Mouse (Mus musculus) kidney, adult 2 months (tissue): ENCODE results near the gene Ebna1bp2. TPM values are rescaled to one million over a fixed set of nuclear protein-coding genes. Genes with fewer than 3 reads are reported as not detected.

Experiments
- DNase-seq: peaks from one replicate; pipeline ENCODE4 v3.0.0; 2021
- H3K27ac ChIP-seq: fragments of 200-500 bp; 2 replicates; pipeline ENCODE4 v1.5.1; 2012; ENCODE audit warnings: low read depth, low read length, control low read depth, inconsistent platforms; ENCODE audit not compliant: insufficient read depth
- H3K27me3 ChIP-seq: fragments of 200-500 bp; replicated peaks from 2 replicates; pipeline ENCODE4 v1.6.1; 2012; ENCODE audit warnings: mild to moderate bottlenecking, moderate library complexity, low read length, inconsistent platforms; ENCODE audit not compliant: control insufficient read depth, insufficient read depth
- H3K36me3 ChIP-seq: fragments of 200-500 bp; 2 replicates; pipeline ENCODE4 v1.6.1; 2012; ENCODE audit warnings: mild to moderate bottlenecking, moderate library complexity, low read length, inconsistent platforms; ENCODE audit not compliant: control insufficient read depth, insufficient read depth
- H3K4me1 ChIP-seq: fragments of 200-500 bp; 2 replicates; pipeline ENCODE4 v1.6.1; 2011; ENCODE audit warnings: low read length; ENCODE audit not compliant: control insufficient read depth, insufficient read depth
- H3K4me3 ChIP-seq: fragments of 200-500 bp; 2 replicates; pipeline ENCODE4 v1.5.1; 2011; ENCODE audit warnings: mild to moderate bottlenecking, low read depth, low read length, control low read depth; ENCODE audit not compliant: insufficient read depth
- CTCF ChIP-seq: fragments of 200-500 bp; conservative IDR thresholded peaks from 2 replicates; pipeline ENCODE4 v1.5.1; 2011; ENCODE audit warnings: low read depth, mild to moderate bottlenecking, control low read depth, low read length, moderate library complexity, mixed read lengths; ENCODE audit not compliant: insufficient read depth, insufficient read length
- POLR2A ChIP-seq: fragments of 200-500 bp; IDR thresholded peaks from one replicate; pipeline ENCODE4 v1.6.1; 2011; ENCODE audit warnings: low read depth, low read length, control low read depth
- WGBS: fragments of 180-500 bp; shearing (Covaris S2); methylation state at CpG from one replicate; pipeline ENCODE4 v1.1.7; 2018; 5-methylcytosine and 5-hydroxymethylcytosine counted together
- polyA plus RNA-seq: library from polyadenylated mRNA; depleted of rRNA; stranded (reverse); fragments of >200 nt; gene quantifications from 2 replicates; pipeline ENCODE4 v1.2.3, GENCODE M21; 2012; rRNA removed

Gene Ebna1bp2
- polyA plus RNA-seq, 1 experiment: 29.4 TPM

GRCm38 (mm10) chr4:118630261-118630660 lies 9.7 kb downstream of the Ebna1bp2 start:
- Histone ChIP-seq H3K4me1 (no peaks in the 10 kb centered on the region), H3K27ac (no peak overlapping the region), H3K36me3 (no peaks in the 10 kb centered on the region), H3K27me3 (no peaks in the 10 kb centered on the region), H3K4me3 (no peak overlapping the region)
- 93% methylated on average over 5 of the region's 5 CpGs for WGBS
- no peak for DNase-seq
- TF ChIP-seq CTCF (no peak), POLR2A (no peak)

GRCm38 (mm10) chr4:118642346-118643190 lies 22.0 kb downstream of the Ebna1bp2 start:
- H3K27ac ChIP-seq: no peak overlapping the region
- H3K36me3 ChIP-seq: no peaks in the 10 kb centered on the region
- no peak for TF ChIP-seq POLR2A
- no peak for TF ChIP-seq CTCF
- no peaks in the 10 kb centered on the region for H3K4me1 ChIP-seq
- no peak for DNase-seq
- 29% methylated on average over 20 of the region's 20 CpGs for WGBS
- H3K27me3 ChIP-seq: no peaks in the 10 kb centered on the region
- no peak overlapping the region for H3K4me3 ChIP-seq

- Histone ChIP-seq H3K4me1 (no peaks in the 10 kb centered on the region), H3K4me3 (no peak overlapping the region), H3K27ac (no peak overlapping the region), H3K36me3 (no peaks in the 10 kb centered on the region), H3K27me3 (no peaks in the 10 kb centered on the region)
- WGBS: 4% methylated on average over 2 of the region's 2 CpGs
- peak; percentile 43 for DNase-seq
- TF ChIP-seq POLR2A (no peak), CTCF (peak; percentile 78)
Measured at GRCm38 (mm10) chr4:118645234-118645633, 24.6 kb downstream of the Ebna1bp2 start.

- H3K27me3 ChIP-seq: no peaks in the 10 kb centered on the region
- H3K4me3 ChIP-seq: no peak within 1 kb of the TSS
- DNase-seq: no peak
- H3K36me3 ChIP-seq: no peaks in the 10 kb centered on the region
- no peak within 1 kb of the TSS for H3K27ac ChIP-seq
- TF ChIP-seq CTCF (no peak), POLR2A (no peak)
- H3K4me1 ChIP-seq: no peaks in the 10 kb centered on the region
Measured at GRCm38 (mm10) chr4:118658652-118659051, 38.1 kb downstream of the Ebna1bp2 start, which contains the start of gene Olfr62. Gene Olfr62, plus strand, starts transcription at chr4:118658952.

Other genes with a start within 250 kb of the Ebna1bp2 start
- 20.1 and 23.7 TPM in 2 replicates for gene Szt2, start 211.5 kb upstream of the Ebna1bp2 start, polyA plus RNA-seq
- 27.6 and 31.0 TPM in 2 replicates for gene Med8, start 211.5 kb upstream of the Ebna1bp2 start, polyA plus RNA-seq
- gene Elovl1, start 192.7 kb upstream of the Ebna1bp2 start, polyA plus RNA-seq: 303 and 333 TPM in 2 replicates
- gene Cdc20, start 183.4 kb upstream of the Ebna1bp2 start, polyA plus RNA-seq: 3.1 and 3.6 TPM in 2 replicates
- gene Mpl, start 163.3 kb upstream of the Ebna1bp2 start, polyA plus RNA-seq: 0.03 and 0.11 TPM in 2 replicates
- 44.5 and 51.8 TPM in 2 replicates for gene Tie1, start 130.7 kb upstream of the Ebna1bp2 start, polyA plus RNA-seq
- gene 2610528J11Rik, start 93.8 kb upstream of the Ebna1bp2 start, polyA plus RNA-seq: 166 and 182 TPM in 2 replicates
- gene Tmem125, start 76.8 kb upstream of the Ebna1bp2 start, polyA plus RNA-seq: 30.3 and 44.7 TPM in 2 replicates
- 0.06 and 0.08 TPM in 2 replicates for gene Cfap57, start within 50 bp of the Ebna1bp2 start, polyA plus RNA-seq
- gene Olfr62, start 38.2 kb downstream of the Ebna1bp2 start, polyA plus RNA-seq: not detected in 2 replicates
- gene Olfr1342, start 72.0 kb downstream of the Ebna1bp2 start, polyA plus RNA-seq: not detected in 2 replicates
- gene Olfr1341, start 82.7 kb downstream of the Ebna1bp2 start, polyA plus RNA-seq: not detected in 2 replicates
- gene Olfr1340, start 99.3 kb downstream of the Ebna1bp2 start, polyA plus RNA-seq: not detected in 2 replicates
- gene Olfr1339, start 111.4 kb downstream of the Ebna1bp2 start, polyA plus RNA-seq: not detected in 2 replicates
- not detected in 2 replicates for gene Olfr1338, start 137.9 kb downstream of the Ebna1bp2 start, polyA plus RNA-seq
- not detected in 2 replicates for gene Olfr1337, start 161.8 kb downstream of the Ebna1bp2 start, polyA plus RNA-seq
- not detected in 2 replicates for gene Olfr1335, start 189.1 kb downstream of the Ebna1bp2 start, polyA plus RNA-seq
- not detected in 2 replicates for gene Olfr1333, start 215.5 kb downstream of the Ebna1bp2 start, polyA plus RNA-seq
- gene Olfr1331, start 243.8 kb downstream of the Ebna1bp2 start, polyA plus RNA-seq: not detected in 2 replicates